Mouse (Mus musculus) liver, embryonic 14.5 days (tissue): ENCODE results near the gene Hist1h2af. TPM values are rescaled to one million over a fixed set of nuclear protein-coding genes. Genes with fewer than 3 reads are reported as not detected.
A peak's percentile ranks its signal among the peaks of the same experiment; 100 is the strongest.

Experiments
- ATAC-seq: fragments of 200-750 bp; cut with Nextera tagmentation; 2 replicates; pipeline ENCODE4 v1.8.0; 2017; ENCODE audit warnings: moderate number of reproducible peaks, mild to moderate bottlenecking, moderate library complexity; ENCODE audit not compliant: insufficient read depth
- DNase-seq, 3 experiments: peaks; one replicate each; pipeline ENCODE4 v3.0.0-alpha.2; 2012 to 2013; ENCODE audit warnings: low read depth in 3 of 3, low spot score in 3 of 3
- H3K27ac ChIP-seq: fragments of 300-500 bp; sonication (generic); 2 replicates; pipeline ENCODE4 v1.5.1; 2014; ENCODE audit warnings: moderate library complexity, mild to moderate bottlenecking, control low read depth, inconsistent platforms
- H3K27me3 ChIP-seq: fragments of 300-500 bp; sonication (generic); 2 replicates; pipeline ENCODE4 v1.6.1; 2014; ENCODE audit warnings: mild to moderate bottlenecking, low read length, moderate library complexity; ENCODE audit not compliant: control insufficient read depth, insufficient read depth
- H3K36me3 ChIP-seq: fragments of 300-500 bp; sonication (generic); replicated peaks from 2 replicates; pipeline ENCODE4 v1.6.1; 2014; ENCODE audit warnings: low read depth; ENCODE audit not compliant: control insufficient read depth, insufficient read depth
- H3K4me1 ChIP-seq, 2 experiments: fragments of 200-500 bp in 1 of 2; fragments of 300-500 bp in 1 of 2; sonication (generic) in 1 of 2; replicated peaks; 2 replicates each; pipeline ENCODE4 v1.6.1; 2012 to 2014; ENCODE audit warnings: antibody characterized with exemption in 1 of 2, inconsistent platforms in 1 of 2, low read length in 1 of 2; ENCODE audit not compliant: control insufficient read depth in 2 of 2, insufficient read depth in 2 of 2
- H3K4me2 ChIP-seq: fragments of 300-500 bp; sonication (generic); 2 replicates; pipeline ENCODE4 v1.6.1; 2014; ENCODE audit warnings: low read depth, mild to moderate bottlenecking, control low read depth, moderate library complexity
- H3K4me3 ChIP-seq, 2 experiments: fragments of 200-500 bp in 1 of 2; fragments of 300-500 bp in 1 of 2; sonication (generic) in 1 of 2; 2 replicates each; pipeline ENCODE4 v1.5.1; 2012 to 2014; ENCODE audit warnings: low read depth in 2 of 2, low read length in 2 of 2, mild to moderate bottlenecking in 2 of 2, control low read depth in 1 of 2, inconsistent platforms in 1 of 2, moderate library complexity in 1 of 2; ENCODE audit not compliant: insufficient read depth in 1 of 2
- H3K9ac ChIP-seq: fragments of 300-500 bp; sonication (generic); replicated peaks from 2 replicates; pipeline ENCODE4 v1.6.1; 2014; ENCODE audit warnings: mild to moderate bottlenecking, control low read depth, moderate library complexity
- H3K9me3 ChIP-seq: fragments of 300-500 bp; sonication (generic); 2 replicates; pipeline ENCODE4 v1.6.1; 2016; ENCODE audit warnings: low read length, mixed read lengths; ENCODE audit not compliant: control insufficient read depth
- CTCF ChIP-seq: IDR thresholded peaks from 2 replicates; pipeline ENCODE4 v1.5.1; 2016; ENCODE audit warnings: antibody characterized with exemption, low read depth, control low read depth
- EP300 ChIP-seq: IDR thresholded peaks from 2 replicates; pipeline ENCODE4 v1.6.1; 2016; ENCODE audit warnings: antibody characterized with exemption, low read depth
- WGBS: fragments of 180-500 bp; shearing (Covaris S2); extraction: QIAGEN DNeasy Blood & Tissue Kit; methylation state at CpG from one replicate; pipeline ENCODE4 v1.1.7; 2014; ENCODE audit not compliant: insufficient replicate concordance; 5-methylcytosine and 5-hydroxymethylcytosine counted together
- polyA plus RNA-seq, 2 experiments: library from polyadenylated mRNA; depleted of rRNA in 1 of 2; stranded (reverse) in 1 of 2; unstranded in 1 of 2; fragments of >200 nt; fragmentation: Nextera tagmentation in 1 of 2; extraction: Ambion mirVana in 1 of 2; gene quantifications; 2 replicates each; pipeline versions ENCODE4 v1.2.1 to v1.2.3; 2012 to 2014

Gene Hist1h2af
- polyA plus RNA-seq, 2 experiments: 14.2 to 375 TPM

- Histone ChIP-seq H3K9ac (no peak overlapping the region; the same call in 1 of the 2 replicates), H3K27me3 (no peaks in the 10 kb centered on the region), H3K27ac (no peak overlapping the region), H3K36me3 (no peaks in the 10 kb centered on the region), H3K4me2 (peak overlapping the region; percentile 57), H3K4me3 (peak overlapping the region in 1 of 2 experiments; percentile 23; a peak in 1 of 4 replicates), H3K9me3 (no peaks in the 10 kb centered on the region), H3K4me1 (peaks cover 28 to 43% of the 10 kb centered on the region in 2 experiments)
- TF ChIP-seq EP300 (no peak; the same call in 1 of the 2 replicates), CTCF (no peak)
- ATAC-seq (no peak), DNase-seq (peak in 1 of 3 experiments; percentile 67)
- under 1% methylated on average over 9 of the region's 9 CpGs for WGBS
Observed at GRCm38 (mm10) chr13:23503797-23504196, 29.9 kb upstream of the Hist1h2af start.

GRCm38 (mm10) chr13:23505662-23506345 lies 27.9 kb upstream of the Hist1h2af start:
- DNase-seq: no peak
- peaks cover 28 to 37% of the 10 kb centered on the region in 2 experiments for H3K4me1 ChIP-seq

GRCm38 (mm10) chr13:23506351-23506750 lies 27.4 kb upstream of the Hist1h2af start:
- Histone ChIP-seq H3K9ac (peak overlapping the region; percentile 74; the same call in 1 of the 2 replicates), H3K36me3 (no peaks in the 10 kb centered on the region), H3K27ac (no peak overlapping the region), H3K4me1 (peaks cover 28 to 37% of the 10 kb centered on the region in 2 experiments), H3K27me3 (no peaks in the 10 kb centered on the region), H3K9me3 (no peaks in the 10 kb centered on the region), H3K4me3 (peak overlapping the region; percentile 53 to 54; a peak in 3 of 4 replicates), H3K4me2 (peak overlapping the region; percentile 75)
- ATAC-seq (peak; percentile 64; the same call in 1 of the 2 replicates), DNase-seq (no peak)
- under 1% methylated on average over 13 of the region's 13 CpGs for WGBS
- TF ChIP-seq EP300 (0 out of 2 replicates have a peak, but pooled peaks have one; percentile 10), CTCF (no peak)

More at GRCm38 (mm10) chr13:23505662-23506345, 27.9 kb upstream of the Hist1h2af start:
- H3K36me3 ChIP-seq: no peaks in the 10 kb centered on the region
- peak; percentile 48 for ATAC-seq
- 3% methylated on average over 14 of the region's 14 CpGs for WGBS
- no peaks in the 10 kb centered on the region for H3K27me3 ChIP-seq
- H3K9ac ChIP-seq: peak overlapping the region; percentile 74
- no peaks in the 10 kb centered on the region for H3K9me3 ChIP-seq
- H3K27ac ChIP-seq: peak overlapping the region; percentile 35
- H3K4me3 ChIP-seq: peak overlapping the region; percentile 53 to 54
- H3K4me2 ChIP-seq: peak overlapping the region; percentile 75
- TF ChIP-seq CTCF (no peak), EP300 (no peak)

- Histone ChIP-seq H3K4me1 (peaks cover 25 to 34% of the 10 kb centered on the region in 2 experiments), H3K4me3 (peak overlapping the region; percentile 38 to 53), H3K36me3 (no peaks in the 10 kb centered on the region), H3K27ac (no peak overlapping the region), H3K9me3 (no peaks in the 10 kb centered on the region), H3K4me2 (peak overlapping the region; percentile 75), H3K27me3 (no peaks in the 10 kb centered on the region), H3K9ac (peak overlapping the region; percentile 9; the same call in 1 of the 2 replicates)
- no peak for DNase-seq
- WGBS: 10% methylated on average over 14 of the region's 14 CpGs
- TF ChIP-seq EP300 (no peak), CTCF (no peak)
- peak; percentile 42; the same call in 1 of the 2 replicates for ATAC-seq
Observed at GRCm38 (mm10) chr13:23506819-23507515, 26.7 kb upstream of the Hist1h2af start.

- Histone ChIP-seq H3K9me3 (no peaks in the 10 kb centered on the region), H3K36me3 (no peaks in the 10 kb centered on the region), H3K4me2 (no peak overlapping the region), H3K4me1 (peaks cover 16 to 18% of the 10 kb centered on the region in 2 experiments), H3K4me3 (no peak overlapping the region), H3K9ac (no peak overlapping the region), H3K27me3 (no peaks in the 10 kb centered on the region), H3K27ac (no peak overlapping the region)
- 39% methylated on average over 1 of the region's 1 CpGs for WGBS
- ATAC-seq (no peak), DNase-seq (no peak)
- TF ChIP-seq EP300: no peak
- TF ChIP-seq CTCF: no peak
Observed at GRCm38 (mm10) chr13:23510127-23510526, 23.6 kb upstream of the Hist1h2af start.
